Comparison of ENCODE assay signal across 24 mouse cellular contexts in the genomic region with DNA sequence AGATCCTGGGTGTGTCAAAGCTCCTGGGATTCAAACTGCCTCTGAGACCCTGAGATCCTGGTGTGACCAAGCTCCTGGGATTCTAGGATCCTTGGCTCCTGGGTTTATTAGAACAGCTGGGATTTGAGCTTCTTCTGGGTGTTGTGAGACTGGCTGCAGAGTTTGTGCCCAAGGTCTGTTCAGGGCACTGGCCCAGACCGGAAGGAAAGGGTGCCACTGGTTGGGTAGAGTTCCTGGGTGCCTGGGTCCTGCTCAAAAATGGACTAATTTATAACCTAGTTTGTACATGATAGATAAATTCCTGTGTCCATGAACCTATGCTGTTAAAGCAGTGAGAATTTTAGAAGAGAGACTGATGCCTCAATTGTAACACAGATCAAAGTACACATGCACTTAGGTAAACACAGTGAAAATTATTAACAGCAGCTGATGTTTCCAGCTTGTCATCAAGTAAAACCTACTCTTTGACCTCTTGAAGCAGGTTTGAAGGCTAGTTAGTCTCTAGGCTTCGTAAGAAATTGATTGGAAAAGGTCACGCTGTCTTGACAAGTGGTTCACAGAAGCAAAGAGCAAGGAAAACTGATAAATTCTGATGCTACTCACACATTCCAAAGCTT.
DNase-seq lines count a peak whose midpoint lies in the region; ATAC-seq and TF ChIP-seq lines count a peak whose summit lies in the region.
"Had no signal": no experiment of that assay in that cellular context is flagged by ENCODE, and none has a peak within 500 bp of the region (broad histone marks: within the 10 kb centered on the region; RNA-seq: fewer than 3 reads in every experiment).

No protein-coding gene starts in this region.

- ATAC-seq in kidney, embryonic 15.5 days (replicated peaks; ENCODE audit: low FRiP score): no peak
- ATAC-seq in intestine, embryonic 15.5 days: peak; percentile 70
- peak; percentile 95 for ATAC-seq in liver, postnatal 0 days
- ATAC-seq in forebrain, embryonic 13.5 days: no peak
- ATAC-seq in monocyte, adult 5-6 weeks (replicated peaks; ENCODE audit: insufficient number of reproducible peaks, low FRiP score, low TSS enrichment, poor library complexity, severe bottlenecking): no peak
- ATAC-seq: forebrain, embryonic 15.5 days; midbrain, embryonic 15.5 days had no signal

- H3K27me3 ChIP-seq in kidney, adult 2 months (replicated peaks; ENCODE audit: control insufficient read depth, insufficient read depth, low read length): no peaks in the 10 kb centered on the region
- H3K27me3 ChIP-seq in kidney, embryonic 15.5 days: 0 out of 2 replicates have a peak, but pooled peaks cover 3% of the 10 kb centered on the region
- H3K27me3 ChIP-seq in intestine, embryonic 15.5 days (replicated peaks): no peaks in the 10 kb centered on the region
- no peaks in the 10 kb centered on the region for H3K27me3 ChIP-seq in liver, postnatal 0 days (ENCODE audit: insufficient read depth, low read length)
- H3K27me3 ChIP-seq in forebrain, embryonic 13.5 days: no peaks in the 10 kb centered on the region
- H3K27me3 ChIP-seq: embryonic facial prominence, embryonic 12.5 days; forebrain, embryonic 15.5 days; liver, embryonic 13.5 days; lung, embryonic 15.5 days; midbrain, embryonic 15.5 days had no signal

- TF ChIP-seq POLR2A in kidney, adult 2 months (IDR thresholded peaks at IDR 0.05; ENCODE audit: low read depth, low read length): no peak

- no peak overlapping the region for H3K4me2 ChIP-seq in kidney, embryonic 15.5 days
- H3K4me2 ChIP-seq in intestine, embryonic 15.5 days (replicated peaks): no peak overlapping the region
- 0 out of 2 replicates have a peak overlapping the region, but pooled peaks have one; percentile 19 for H3K4me2 ChIP-seq in liver, postnatal 0 days (ENCODE audit: low read depth, low read length)
- H3K4me2 ChIP-seq in forebrain, embryonic 13.5 days: no peak overlapping the region
- H3K4me2 ChIP-seq: embryonic facial prominence, embryonic 12.5 days; forebrain, embryonic 15.5 days; heart, embryonic 11.5 days; hindbrain, embryonic 14.5 days; liver, embryonic 13.5 days; lung, embryonic 15.5 days; midbrain, embryonic 15.5 days had no signal

- H3K9ac ChIP-seq in kidney, embryonic 15.5 days: no peak overlapping the region
- H3K9ac ChIP-seq in intestine, embryonic 15.5 days: no peak overlapping the region
- no peak overlapping the region for H3K9ac ChIP-seq in liver, postnatal 0 days (replicated peaks)
- no peak overlapping the region for H3K9ac ChIP-seq in forebrain, embryonic 13.5 days
- H3K9ac ChIP-seq: embryonic facial prominence, embryonic 12.5 days; forebrain, embryonic 15.5 days; hindbrain, embryonic 14.5 days; liver, embryonic 13.5 days; lung, embryonic 15.5 days; midbrain, embryonic 15.5 days had no signal

- TF ChIP-seq EP300 in liver, postnatal 0 days (IDR thresholded peaks at IDR 0.05; ENCODE audit: low read depth): peak; percentile 41; the same call in 1 of the 2 replicates

- peak overlapping the region; percentile 100 for H3K27ac ChIP-seq in kidney, adult 2 months (ENCODE audit: insufficient read depth, low read depth, low read length)
- no peak overlapping the region for H3K27ac ChIP-seq in kidney, embryonic 15.5 days
- no peak overlapping the region for H3K27ac ChIP-seq in intestine, embryonic 15.5 days
- peak overlapping the region; percentile 85 for H3K27ac ChIP-seq in liver, postnatal 0 days (ENCODE audit: low read depth)
- H3K27ac ChIP-seq in forebrain, embryonic 13.5 days: no peak overlapping the region
- H3K27ac ChIP-seq: embryonic facial prominence, embryonic 12.5 days; forebrain, embryonic 15.5 days; gastrocnemius, adult 2 months; hindbrain, embryonic 14.5 days; liver, embryonic 13.5 days; lung, embryonic 15.5 days; midbrain, embryonic 10.5 days; midbrain, embryonic 15.5 days had no signal

- H3K36me3 ChIP-seq in kidney, adult 2 months (ENCODE audit: control insufficient read depth, insufficient read depth, low read length): no peaks in the 10 kb centered on the region
- H3K36me3 ChIP-seq in kidney, embryonic 15.5 days: no peaks in the 10 kb centered on the region
- no peaks in the 10 kb centered on the region for H3K36me3 ChIP-seq in intestine, embryonic 15.5 days
- H3K36me3 ChIP-seq in liver, postnatal 0 days (replicated peaks; ENCODE audit: insufficient read depth, low read length): no peaks in the 10 kb centered on the region
- no peaks in the 10 kb centered on the region for H3K36me3 ChIP-seq in forebrain, embryonic 13.5 days (ENCODE audit: poor library complexity, severe bottlenecking)
- H3K36me3 ChIP-seq: embryonic facial prominence, embryonic 12.5 days; forebrain, embryonic 15.5 days; liver, embryonic 13.5 days; lung, embryonic 15.5 days; midbrain, embryonic 10.5 days; midbrain, embryonic 15.5 days had no signal

- peak; percentile 85 for DNase-seq in kidney, adult 2 months
- DNase-seq in kidney, adult 9 months: peak; percentile 88
- DNase-seq in liver, postnatal 0 days: no peak
- DNase-seq: adrenal gland, postnatal 25 days; cerebellum, adult 11-12 months; cerebellum, adult 9-11 months; embryo, embryonic 11 days; gastrocnemius, adult 2 months; gastrocnemius, postnatal 36 days; heart, adult 18-20 months; liver, embryonic 13.5 days; spleen, adult 18-20 months; thymus, postnatal 14 days had no signal

- H3K4me3 ChIP-seq in kidney, adult 2 months (ENCODE audit: insufficient read depth, low read depth, low read length): no peak overlapping the region
- no peak overlapping the region for H3K4me3 ChIP-seq in kidney, embryonic 15.5 days (replicated peaks)
- H3K4me3 ChIP-seq in intestine, embryonic 15.5 days (replicated peaks): no peak overlapping the region
- H3K4me3 ChIP-seq in liver, postnatal 0 days (ENCODE audit: low read depth, low read length): no peak overlapping the region
- H3K4me3 ChIP-seq in forebrain, embryonic 13.5 days: no peak overlapping the region
- H3K4me3 ChIP-seq: embryonic facial prominence, embryonic 12.5 days; forebrain, embryonic 15.5 days; gastrocnemius, adult 2 months; liver, embryonic 13.5 days; lung, embryonic 15.5 days; midbrain, embryonic 10.5 days; midbrain, embryonic 15.5 days had no signal

- no peaks in the 10 kb centered on the region for H3K9me3 ChIP-seq in kidney, embryonic 15.5 days (replicated peaks)
- H3K9me3 ChIP-seq in intestine, embryonic 15.5 days: no peaks in the 10 kb centered on the region
- no peaks in the 10 kb centered on the region for H3K9me3 ChIP-seq in liver, postnatal 0 days (ENCODE audit: low read length)
- no peaks in the 10 kb centered on the region for H3K9me3 ChIP-seq in forebrain, embryonic 13.5 days (replicated peaks)
- H3K9me3 ChIP-seq: embryonic facial prominence, embryonic 12.5 days; forebrain, embryonic 15.5 days; liver, embryonic 13.5 days; lung, embryonic 15.5 days; midbrain, embryonic 10.5 days; midbrain, embryonic 15.5 days had no signal

- TF ChIP-seq CTCF in kidney, adult 2 months (conservative IDR thresholded peaks at IDR 0.05; ENCODE audit: insufficient read depth, insufficient read length, low read depth, low read length): no peak
- no peak for TF ChIP-seq CTCF in liver, postnatal 0 days (IDR thresholded peaks at IDR 0.05; ENCODE audit: low read depth)

- 45% methylated on average over 3 of the region's 3 CpGs for WGBS in kidney, adult 2 months
- 70% methylated on average over 3 of the region's 3 CpGs for WGBS in kidney, embryonic 15.5 days
- 65% methylated on average over 3 of the region's 3 CpGs for WGBS in intestine, embryonic 15.5 days
- WGBS in liver, postnatal 0 days (ENCODE audit: insufficient replicate concordance): 61% methylated on average over 3 of the region's 3 CpGs
- WGBS in forebrain, embryonic 13.5 days: 87% methylated on average over 3 of the region's 3 CpGs

- peaks cover 8% of the 10 kb centered on the region for H3K4me1 ChIP-seq in kidney, adult 2 months (ENCODE audit: control insufficient read depth, insufficient read depth, low read length)
- no peaks in the 10 kb centered on the region for H3K4me1 ChIP-seq in kidney, embryonic 15.5 days
- H3K4me1 ChIP-seq in intestine, embryonic 15.5 days (replicated peaks): no peaks in the 10 kb centered on the region
- H3K4me1 ChIP-seq in liver, postnatal 0 days (ENCODE audit: insufficient read depth): 0 out of 2 replicates have a peak, but pooled peaks cover 3% of the 10 kb centered on the region
- H3K4me1 ChIP-seq in forebrain, embryonic 13.5 days: no peaks in the 10 kb centered on the region
- H3K4me1 ChIP-seq: embryonic facial prominence, embryonic 12.5 days; forebrain, embryonic 15.5 days; lung, embryonic 15.5 days; midbrain, embryonic 10.5 days; midbrain, embryonic 15.5 days had no signal

Comparison
In these comparisons a context has a peak if more than half of its experiments do, and no peak if none do; other contexts are left out.
1. H3K27ac ChIP-seq: peak in kidney, adult 2 months (single experiment) and liver, postnatal 0 days (single experiment); none in kidney, embryonic 15.5 days (single experiment), intestine, embryonic 15.5 days (single experiment) and forebrain, embryonic 13.5 days (single experiment).
2. ATAC-seq: peak in intestine, embryonic 15.5 days (single experiment) and liver, postnatal 0 days (single experiment); none in kidney, embryonic 15.5 days (single experiment), forebrain, embryonic 13.5 days (single experiment) and monocyte, adult 5-6 weeks (single experiment).